Mouse (Mus musculus) ovary, adult 18-20 months (tissue): ENCODE results near the gene Scn3a.

Experiments used
- DNase-seq: peaks from one replicate; pipeline ENCODE4 v3.0.0; 2022; ENCODE audit warnings: low spot score, mixed read lengths

The Scn3a gene

DNA sequence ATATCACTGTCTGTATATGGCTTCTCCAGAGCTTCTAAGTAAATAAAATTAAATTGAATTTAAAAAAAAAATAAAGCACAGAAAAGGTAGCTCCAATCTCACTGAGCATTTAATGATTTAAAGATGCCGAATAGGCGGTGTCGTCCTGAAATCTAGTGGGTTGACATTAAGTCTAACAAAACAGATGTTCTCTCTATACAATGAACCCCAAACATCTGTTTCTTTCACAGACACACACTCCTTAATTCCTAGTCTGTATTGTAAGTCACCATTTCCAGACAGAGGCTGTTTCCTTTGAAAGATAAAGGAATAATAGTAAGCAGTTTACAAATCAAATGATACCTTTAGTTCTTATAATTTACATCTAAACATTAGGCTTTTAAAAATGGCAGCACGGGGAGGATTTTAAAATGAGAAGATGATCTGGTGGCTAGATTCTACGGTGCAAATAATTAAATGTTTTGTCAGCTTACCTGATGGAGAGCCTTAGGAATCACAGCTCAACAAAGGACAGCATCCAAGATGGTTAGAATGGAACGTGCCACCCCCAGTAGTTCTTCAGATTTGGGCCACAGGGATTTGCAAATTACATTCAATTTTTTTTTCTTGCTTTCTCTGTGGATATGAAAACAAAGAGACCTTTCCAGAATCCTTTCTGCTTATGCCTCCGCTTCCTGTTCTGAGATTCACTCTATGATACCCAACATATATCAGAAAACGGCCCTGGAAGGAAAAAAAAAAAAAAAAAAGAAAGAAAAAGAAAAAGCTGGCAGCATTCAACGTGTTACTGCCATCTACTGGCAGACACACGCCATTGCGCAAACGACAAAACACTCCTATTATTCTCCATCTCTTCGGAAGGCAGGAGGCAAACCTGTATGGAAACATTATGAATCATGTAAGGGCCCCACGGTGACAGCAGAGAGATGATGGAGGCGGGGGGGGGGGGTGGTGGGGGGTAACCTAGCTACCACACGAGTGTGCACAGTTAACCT is at the start of gene Scn3a:
TSS of gene Scn3a (minus strand) at position 835 of the 995 bp plus-strand sequence.
- DNase-seq = no peak

DNA sequence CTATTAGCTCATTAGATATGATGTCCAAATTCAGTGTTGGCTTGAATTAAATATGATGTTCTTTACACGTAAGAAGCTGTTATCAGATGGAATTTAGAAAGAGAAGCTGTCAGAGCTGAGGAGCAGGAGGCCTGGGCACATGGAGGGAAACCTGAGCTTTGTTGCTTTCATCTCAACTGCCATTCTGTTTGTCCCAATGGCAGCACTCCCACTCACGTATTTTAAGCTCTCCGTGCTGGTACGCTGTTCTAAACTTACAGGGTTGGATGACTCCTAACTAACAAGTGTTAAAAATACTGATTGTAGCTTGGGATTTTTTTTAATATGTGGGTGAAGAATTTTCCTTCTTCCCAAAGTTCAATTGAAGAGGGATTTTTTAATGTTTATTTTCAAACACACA is 44.5 kb upstream of the Scn3a start:
- DNase-seq = no peak

DNA sequence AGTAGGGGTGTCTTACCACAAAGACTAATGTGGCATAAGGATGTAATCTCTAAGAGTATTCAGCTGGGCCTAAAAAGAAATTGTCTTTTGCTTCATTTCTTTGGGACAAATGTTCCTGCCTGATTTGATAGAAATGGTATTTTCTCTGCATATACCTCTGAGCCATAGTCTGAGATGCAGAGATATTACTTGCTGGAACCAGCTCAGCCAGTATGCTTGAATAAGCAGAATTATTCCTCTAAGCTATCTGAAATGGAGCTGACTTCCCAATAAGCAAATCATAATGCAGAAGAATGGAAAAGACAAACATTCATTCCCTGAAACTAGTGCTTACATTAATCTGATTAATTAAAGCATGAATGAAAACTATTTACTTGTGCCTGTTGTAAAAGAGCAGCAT is 40.4 kb upstream of the Scn3a start:
- no peak for DNase-seq

DNA sequence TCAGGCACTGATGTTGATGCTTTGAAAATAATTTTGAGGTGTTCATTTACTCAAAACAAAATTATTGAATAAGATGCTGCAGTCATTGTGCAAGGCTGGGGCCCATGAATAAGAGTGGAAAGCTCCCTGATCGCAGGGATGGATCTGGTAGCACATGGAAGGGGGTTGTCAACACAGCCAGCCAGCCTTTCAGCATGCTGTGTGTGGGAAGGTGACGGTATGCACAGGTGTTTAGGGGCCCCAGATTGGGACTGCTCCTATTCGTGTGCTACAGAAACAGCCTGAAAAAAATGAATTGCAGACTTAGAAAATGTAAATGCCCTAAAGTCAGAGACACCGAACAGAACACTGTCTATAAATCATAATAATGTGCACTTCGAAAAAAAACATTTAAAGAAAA is 20.3 kb upstream of the Scn3a start:
- DNase-seq = no peak

DNA sequence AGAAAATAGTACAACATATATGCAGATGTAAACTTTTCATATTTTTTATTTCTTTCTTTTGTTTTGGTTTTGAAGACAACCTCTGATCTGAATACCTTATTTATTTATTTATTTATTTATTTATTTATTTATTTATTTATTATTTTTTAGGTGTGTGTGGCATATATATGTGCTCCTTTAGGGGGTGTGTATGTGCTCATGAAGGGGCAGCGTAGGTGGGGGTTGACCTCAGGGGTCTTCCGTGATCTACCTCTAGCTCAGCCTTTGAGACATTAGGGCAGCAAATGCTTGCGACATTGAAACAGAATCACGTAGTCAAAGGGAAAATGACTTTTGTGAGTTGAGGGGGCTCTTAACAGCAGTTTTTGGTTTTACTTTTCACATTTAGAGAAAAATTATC is 498 bp upstream of the Scn3a start:
- no peak for DNase-seq

DNA sequence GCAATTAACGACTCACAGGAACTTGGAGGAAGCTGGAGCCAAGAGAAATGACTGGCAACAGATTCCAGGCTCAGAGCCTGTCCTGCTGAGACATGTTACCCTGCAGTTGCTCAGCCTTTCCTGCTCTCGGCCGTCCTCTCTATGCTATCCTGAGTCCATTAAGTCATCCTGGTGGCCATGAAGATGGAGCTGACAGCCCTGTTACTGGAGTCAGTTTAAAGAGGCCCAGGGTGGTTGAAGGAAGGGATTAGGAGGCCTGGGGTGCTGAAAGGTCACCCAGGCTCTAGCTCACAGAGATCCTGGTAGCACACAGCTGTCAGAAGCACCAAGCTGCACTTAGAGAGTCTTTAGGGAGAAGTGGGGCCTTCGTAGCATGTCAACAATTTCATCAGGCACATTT is 3.5 kb downstream of the Scn3a start:
- no peak for DNase-seq

DNA sequence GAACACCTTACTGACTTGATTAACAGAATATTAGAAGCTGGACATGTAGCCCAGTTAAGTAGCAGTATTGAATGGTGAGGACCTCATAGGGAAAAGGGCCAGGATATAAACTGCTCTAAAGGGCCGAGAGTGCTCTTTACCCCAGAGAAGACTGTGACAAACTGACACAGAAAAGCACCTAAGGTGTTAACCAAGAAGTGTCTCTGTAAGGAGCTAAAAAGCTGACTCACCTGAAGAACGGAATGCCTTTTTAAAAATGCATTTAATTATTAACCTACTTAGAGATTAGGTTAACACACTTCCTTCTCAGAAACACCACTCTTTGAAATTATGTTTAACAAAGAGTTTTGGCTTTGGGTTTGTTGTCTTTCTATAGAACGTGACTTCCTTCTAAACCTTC is 9.7 kb downstream of the Scn3a start:
- no peak for DNase-seq

DNA sequence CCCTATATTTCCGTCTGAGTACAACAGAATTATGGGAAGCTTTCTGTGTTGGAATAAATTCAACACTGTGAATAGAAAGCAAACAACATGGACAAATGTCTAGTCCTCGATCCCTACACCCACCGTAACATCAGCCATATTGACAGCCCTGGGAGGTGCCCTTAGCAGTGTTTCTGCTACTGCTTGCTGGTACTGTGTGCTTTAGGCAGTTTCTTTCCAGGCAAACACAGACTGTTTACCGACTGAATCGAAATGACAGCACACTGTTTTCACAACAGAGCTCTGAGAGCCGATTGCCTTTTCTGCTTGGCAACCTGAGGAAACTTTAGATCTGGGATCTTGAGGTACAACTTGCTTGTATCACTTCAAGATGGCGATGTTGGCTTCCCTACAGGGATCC is 12.8 kb downstream of the Scn3a start:
- DNase-seq = no peak

DNA sequence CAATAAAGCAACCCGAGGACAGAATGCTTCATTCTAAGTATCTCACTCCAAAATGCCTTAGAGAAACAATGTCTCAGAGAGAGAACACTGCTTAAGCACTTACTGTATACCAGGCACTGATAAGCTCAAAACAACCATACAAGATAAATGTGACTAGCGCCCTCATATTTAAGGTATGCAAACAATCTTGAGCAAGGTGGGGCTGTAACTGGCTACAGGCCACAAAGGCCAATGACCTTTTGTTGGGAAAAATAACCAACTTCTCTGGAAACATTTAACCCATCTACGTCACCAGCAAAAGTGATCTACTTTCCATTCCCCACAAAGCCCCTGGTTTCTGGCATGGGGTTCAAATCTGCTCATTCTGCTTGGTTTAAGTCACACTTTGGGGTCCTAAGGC is 14.0 kb downstream of the Scn3a start:
- no peak for DNase-seq

DNA sequence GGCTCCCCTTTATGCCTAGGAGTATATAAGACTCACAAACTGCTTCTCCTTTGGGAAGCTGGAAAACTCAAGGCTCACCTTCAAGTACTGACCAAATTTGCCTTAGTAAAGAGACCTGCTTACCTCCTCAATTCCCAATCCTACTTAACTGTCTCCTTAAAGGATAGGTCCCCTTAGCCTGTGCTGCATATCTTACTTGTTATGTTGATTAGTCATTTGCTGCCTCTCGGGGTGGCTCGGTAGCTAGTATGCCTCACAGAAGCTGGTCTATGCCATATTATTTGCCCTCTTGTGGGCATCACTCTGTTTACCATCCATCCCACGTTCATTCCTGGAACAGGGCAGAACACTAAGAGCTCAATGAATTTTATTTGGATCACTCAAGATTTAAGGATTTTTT is 14.7 kb downstream of the Scn3a start:
- no peak for DNase-seq

DNA sequence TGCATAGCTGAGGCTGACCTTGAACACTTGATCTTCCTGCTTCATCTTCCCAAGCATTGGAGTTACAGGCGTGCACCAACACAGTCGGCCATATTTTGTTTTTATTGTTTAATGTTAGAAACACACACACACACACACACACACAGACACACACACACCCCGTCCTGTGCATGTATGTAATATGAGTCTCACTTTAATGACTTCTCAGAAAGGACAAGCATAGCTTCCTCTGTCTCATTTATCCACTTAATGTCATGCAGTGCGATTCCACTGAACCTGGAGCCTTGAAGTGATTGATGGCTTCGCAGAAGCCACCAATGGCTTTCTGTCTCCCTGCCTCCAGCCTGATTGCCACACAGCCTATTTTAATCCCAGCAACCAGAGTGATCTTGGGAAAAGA is 15.2 kb downstream of the Scn3a start:
- DNase-seq = no peak

DNA sequence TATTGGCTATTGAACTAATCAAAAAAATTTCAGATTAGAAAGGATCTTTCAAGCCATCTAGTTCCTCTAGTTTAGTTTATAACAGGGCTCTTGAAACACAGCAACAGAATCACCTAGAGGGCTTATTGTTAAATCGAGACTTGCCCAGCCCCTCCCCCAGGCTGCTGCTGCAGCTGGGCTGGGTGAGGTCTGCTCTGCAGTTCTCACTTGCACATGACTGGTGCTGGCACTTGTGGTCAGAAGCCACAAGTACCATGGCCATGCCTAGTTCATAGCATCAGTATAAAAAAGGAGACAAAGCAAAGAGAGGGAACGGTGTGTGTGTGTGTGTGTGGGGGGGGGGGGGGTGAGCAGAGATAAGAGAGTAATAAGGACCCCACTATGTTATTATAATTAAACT is 15.7 kb downstream of the Scn3a start:
- DNase-seq = no peak

DNA sequence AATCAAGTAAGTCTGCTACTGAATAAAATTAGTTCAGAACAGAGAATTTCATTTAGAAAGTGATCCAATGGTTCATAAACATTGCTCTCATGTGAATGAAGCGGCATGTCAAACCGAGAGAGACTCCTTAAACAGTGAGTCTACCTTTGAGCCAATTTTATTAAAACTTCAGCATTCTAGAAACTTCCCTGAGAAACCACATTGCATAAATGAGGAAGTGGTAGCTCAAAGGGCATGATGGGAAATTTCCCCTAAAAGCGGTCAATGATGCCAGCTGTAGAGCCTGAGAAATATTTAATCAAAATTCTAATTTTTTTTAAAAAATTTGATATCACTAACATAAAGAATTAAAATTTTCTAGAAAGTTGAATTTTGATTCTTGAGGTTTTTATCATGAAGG is 16.9 kb downstream of the Scn3a start:
- DNase-seq = no peak

DNA sequence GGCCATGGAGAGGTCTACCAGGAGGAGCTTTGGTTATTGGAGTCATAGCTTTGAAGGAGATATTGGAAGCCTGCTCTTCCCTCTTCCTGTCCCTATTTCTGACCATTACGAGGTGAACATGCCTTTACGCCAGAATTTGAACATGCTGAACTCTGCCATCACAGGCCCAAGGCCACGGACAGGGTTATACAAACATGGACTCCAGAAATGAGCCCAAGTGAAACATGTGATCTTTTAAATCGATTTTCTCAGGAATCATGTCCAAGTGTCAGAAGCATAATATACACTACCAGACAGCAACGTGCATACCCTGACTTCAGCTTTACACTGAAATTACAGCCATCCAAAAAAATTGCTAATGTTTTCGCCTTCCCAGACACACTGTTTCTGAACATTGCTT is 18.8 kb downstream of the Scn3a start:
- no peak for DNase-seq

DNA sequence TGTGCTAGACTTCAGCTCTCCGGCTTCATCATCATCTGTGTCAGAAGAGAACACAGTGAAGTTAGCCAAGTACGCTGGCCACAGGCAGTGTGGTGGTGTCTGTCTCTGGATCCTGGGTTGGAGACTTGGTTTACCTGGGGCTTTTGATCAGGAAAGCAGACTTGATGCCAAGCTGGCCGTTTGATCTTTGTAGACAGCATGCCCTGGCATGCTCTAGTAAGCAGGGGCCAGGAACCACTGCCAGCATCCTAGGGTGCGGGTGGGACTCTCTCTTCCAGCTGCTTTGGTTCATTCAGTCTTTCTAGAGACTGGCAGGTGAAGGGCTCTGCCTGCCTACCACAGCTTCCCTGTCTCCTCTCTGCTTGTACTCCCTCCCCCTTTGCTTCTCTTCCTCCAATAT is 20.1 kb downstream of the Scn3a start:
- DNase-seq = no peak

DNA sequence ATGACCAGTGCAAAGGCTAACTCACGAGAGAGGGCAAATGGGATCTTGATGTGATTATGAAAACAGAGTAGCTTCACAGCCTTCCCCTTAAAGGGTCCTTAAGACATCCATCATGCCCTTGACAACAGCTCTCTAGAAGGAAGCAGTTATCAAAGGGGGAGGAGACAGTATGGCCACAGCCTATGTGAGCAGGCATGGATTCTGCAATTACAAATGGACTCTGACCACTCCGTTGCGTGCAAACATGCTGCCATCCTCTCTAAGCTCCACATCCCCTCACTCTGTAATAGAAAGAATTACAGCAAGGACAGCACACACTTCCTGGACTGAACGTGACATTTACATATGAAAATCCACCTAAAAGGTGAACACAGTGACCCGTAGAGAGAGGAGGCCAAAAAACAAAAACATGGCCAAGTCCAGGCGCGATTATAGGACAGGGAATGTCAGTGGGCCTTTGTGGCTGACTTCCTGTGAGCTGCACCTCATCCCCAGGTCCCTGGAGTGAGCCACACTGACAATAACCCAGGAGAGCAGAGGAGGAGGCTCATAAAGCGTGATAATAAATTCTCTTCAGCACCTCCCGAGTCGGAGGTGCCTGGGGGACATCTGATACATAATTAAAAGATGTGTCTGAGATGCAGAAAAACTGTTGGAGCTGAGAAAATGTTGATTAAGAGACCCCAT is 24.4 kb downstream of the Scn3a start:
- DNase-seq = no peak

DNA sequence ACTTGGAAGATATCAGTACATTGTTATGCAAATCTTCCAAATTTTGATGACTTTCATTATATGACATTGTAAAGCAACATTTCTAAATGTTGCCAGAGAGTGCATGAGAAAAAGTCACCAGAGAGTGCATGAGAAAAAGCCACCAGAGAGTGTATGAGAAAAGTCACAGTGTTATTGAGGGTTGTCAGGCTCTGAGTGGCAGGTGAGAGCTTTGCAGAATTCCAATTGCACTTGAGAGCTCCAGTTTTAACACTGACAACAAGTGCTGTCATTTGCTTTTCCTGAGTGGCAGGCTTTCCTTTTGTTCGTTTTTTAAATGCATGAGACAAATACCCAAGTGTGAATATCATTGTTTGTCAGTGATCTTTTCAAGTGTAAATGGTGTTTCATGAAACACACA is 25.6 kb downstream of the Scn3a start:
- no peak for DNase-seq

DNA sequence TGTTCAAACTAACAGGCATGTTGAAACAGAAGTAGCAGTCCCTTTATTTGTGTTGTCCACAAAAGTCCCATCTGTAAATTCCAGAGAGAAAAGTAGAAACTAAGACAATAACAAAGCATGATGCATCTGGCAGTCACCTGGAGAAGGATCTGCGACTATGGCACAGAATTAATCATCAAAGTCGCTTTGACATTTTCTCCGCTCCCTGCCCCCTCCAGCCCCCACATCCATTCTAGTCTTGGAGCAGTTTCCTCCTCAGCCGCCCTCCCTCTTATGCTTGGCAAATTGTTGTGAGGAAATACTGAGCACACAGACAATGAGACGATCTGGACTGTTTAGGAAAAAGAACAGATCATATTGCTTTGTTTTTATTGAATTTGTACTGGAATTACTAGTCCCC is 29.0 kb downstream of the Scn3a start:
- DNase-seq = no peak

DNA sequence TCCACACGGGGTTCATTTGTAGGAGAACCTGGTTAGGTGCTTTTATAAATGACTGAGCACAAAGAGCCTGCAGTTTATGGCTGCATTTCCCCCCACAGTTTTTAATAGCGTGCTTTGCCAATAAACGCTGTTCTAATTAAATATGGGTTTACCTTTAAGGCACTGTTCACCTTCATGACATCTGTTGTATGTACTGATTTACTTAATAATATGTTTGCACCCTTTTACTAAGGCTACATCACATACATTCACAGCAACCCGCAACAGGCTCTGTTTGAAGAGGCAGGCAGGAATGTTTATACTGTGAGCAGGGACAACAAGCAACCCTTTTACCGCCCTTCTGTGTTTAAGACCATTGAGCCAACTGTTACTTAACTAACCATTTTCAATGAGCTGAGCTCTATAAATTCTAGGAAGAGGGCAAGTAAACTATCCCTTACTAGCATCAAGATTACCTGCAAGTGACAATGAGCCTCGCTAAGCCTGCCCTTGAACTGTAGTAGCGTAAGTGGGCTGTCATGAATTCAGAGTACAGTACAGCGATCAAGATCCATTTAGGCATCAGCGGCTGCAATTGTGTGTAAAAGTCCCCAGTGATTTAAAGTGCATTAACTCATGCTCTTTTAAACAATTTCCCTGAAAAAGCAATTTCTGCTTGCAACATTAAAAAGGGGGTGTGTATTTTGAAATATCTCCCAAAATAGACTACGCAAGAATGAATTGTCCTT is 35.1 kb downstream of the Scn3a start:
- no peak for DNase-seq

DNA sequence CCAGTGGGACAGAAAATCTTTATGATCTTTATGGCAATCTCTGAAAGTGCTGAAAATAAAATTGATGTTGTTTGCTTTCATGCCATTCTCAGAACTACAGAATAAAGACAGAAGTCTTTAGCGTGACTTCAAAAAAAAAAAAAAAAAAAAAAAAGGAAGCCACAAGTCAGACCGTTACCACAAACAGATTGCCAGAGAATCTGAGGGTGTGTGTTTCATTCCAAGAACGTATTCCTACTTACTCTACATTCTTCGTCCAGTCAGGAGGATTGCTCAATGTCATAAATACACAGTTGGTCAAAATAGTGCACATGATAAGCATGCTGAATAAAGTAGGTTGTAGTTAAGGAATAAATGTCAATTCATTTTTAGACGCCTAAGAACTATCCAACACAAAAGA is 38.3 kb downstream of the Scn3a start:
- DNase-seq = no peak

DNA sequence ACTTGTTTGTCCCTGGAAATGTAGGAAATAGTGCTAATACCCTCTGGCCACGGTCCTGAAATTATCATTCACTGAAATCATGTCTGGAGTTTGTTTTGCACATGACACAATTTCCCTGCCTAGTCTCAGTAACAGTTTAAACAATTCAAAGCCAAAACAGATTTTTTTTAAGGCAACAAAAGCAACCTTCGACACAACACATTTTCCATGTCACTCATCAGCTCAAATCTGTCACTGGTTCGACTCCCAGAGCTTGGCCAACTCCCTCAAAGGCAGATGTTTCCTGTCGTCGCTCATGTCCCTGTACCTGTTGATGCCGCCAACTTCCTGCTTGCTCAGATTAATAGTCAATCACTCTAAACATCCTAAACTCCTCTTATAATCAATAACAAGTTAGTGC is 50.7 kb downstream of the Scn3a start:
- no peak for DNase-seq

DNA sequence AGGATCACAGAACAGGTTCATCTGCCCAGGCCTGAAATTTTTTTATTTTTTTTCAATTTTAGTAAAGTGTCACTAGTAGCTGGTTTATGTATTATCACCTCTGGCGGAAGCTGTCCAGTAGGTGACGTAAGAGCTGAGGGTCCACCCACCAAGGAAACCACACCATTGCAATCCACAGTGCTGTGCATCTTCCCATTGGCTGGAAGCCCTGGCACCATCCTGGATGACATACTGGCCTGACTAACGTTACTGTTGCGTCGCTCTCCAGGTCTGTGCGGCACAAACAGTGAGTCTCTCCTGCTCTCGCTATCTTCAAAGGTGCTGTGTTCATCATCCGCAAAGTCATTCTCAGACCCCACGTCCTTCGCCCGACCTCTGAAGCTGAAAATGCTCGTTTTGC is 59.2 kb downstream of the Scn3a start:
- no peak for DNase-seq

DNA sequence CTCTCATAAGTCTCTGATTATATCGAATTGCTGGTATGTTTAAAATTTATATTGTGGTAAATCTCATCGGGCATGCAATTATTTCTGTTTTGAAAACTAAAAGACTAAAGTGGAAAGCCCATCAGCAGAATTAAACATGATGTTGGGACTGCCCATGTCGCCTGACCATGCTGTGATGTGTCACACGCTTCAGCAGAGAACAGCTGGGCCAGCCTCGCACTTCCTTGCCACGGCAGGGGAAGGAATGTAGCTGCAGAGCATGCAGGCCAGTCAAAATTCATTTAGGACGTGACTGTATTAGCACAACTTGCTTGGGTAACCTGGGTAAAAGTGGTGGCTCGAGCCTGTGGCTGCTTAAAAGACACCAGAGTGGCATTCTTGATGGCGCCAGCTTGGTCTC is 77.0 kb downstream of the Scn3a start:
- no peak for DNase-seq
